Mouse (Mus musculus) brain, adult 2 months (tissue): ENCODE results near the gene Sipa1l1.
"Not testable (repeated sequence)": the region's sequence is repeated elsewhere in the genome, so short reads cannot be mapped to it uniquely, and the experiment has no call there.

Source experiments
- DNase-seq: peaks from one replicate; pipeline ENCODE4 v3.0.0; 2011; ENCODE audit warnings: low read depth, low spot score

Gene Sipa1l1

DNA sequence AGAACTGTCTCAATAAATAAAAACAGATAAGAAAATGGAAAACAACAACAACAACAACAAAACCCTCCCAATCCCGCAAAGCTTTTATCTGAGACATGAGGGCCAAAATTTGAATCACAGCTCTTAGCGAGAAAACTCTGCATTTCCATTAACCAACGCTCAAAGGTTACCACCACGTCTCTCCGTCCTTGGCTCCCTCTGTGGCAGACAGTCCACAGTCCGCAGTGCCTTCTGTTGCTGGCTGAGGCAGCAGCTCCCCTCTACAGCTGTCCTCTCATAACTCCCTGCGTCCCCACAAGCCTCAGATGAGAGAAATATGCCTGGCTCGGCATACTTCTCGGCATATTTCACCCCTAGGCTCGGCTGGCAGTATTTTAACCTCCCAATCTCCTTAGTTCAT, 306.9 kb downstream of the Sipa1l1 start:
- no peak for DNase-seq

DNA sequence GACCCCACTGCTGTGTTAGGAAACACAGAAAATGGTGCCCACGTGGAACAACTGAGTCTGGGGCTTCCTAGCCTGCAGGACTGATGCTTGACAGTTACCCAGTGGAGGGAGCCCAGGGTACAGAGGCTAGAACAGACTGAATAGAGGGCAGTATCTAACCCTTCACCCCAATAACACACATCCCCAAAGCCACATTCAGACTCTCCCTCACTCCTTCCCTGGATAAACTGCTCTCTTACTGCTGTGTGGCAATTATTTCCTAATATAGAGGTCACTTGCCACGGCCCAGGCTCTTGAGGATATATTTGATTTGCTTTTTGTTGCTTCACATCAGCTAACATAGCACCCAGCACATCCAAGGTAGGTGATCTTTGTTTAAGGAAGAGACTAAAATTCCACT, 307.5 kb downstream of the Sipa1l1 start:
- no peak for DNase-seq

GRCm38 (mm10) chr12:82477826-82478225, 308.7 kb downstream of the Sipa1l1 start:
- peak; percentile 80 for DNase-seq

DNA sequence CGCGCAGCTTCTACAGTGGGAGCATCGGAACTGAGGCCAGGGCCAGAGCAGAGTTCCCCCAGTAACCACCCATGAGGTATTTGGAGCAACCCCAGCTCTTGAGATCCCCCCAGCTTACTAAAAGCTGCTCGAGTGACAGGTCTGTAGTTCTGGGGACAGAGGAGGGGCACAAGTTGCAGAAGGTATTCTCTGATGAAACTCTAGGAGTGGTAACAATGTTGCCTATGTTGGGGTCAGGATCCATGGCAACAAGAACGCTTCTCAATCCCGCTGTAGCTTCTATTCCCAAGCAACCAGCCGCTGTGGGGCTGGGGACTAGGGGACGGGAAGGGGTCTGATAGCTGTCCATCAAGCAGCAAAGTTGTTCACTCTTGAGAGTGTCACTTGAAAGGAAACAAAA, 309.1 kb downstream of the Sipa1l1 start:
- no peak for DNase-seq

GRCm38 (mm10) chr12:82479393-82479792, 310.3 kb downstream of the Sipa1l1 start:
- peak; percentile 14 for DNase-seq

DNA sequence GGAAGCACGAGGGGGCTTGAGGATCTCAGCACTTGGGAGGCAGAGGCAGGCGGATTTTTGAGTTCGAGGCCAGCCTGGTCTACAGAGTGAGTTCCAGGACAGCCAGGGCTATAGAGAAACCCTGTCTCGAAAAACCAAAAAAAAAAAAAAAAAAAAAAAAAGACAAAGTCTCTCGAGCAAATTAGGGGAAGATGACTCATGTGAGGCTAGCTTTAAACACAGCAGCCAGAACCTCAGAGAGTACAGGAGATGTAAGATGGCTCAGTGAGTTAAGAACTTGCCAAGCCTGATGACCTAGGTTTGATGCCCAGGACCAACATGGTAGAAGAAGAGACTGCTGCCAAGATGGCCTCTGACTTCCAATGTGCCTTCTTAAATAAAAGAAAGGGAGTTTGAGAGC, 311.3 kb downstream of the Sipa1l1 start:
- peak; percentile 31 for DNase-seq

GRCm38 (mm10) chr12:82485466-82485865, 316.3 kb downstream of the Sipa1l1 start:
- peak; percentile 19 for DNase-seq

- peak; percentile 34 for DNase-seq
These were observed 317.9 kb downstream of the Sipa1l1 start for GRCm38 (mm10) chr12:82486829-82487560.

- DNase-seq = peak; percentile 75
These were observed 320.0 kb downstream of the Sipa1l1 start for GRCm38 (mm10) chr12:82489093-82489492.

GRCm38 (mm10) chr12:82489621-82490020, 320.5 kb downstream of the Sipa1l1 start:
- DNase-seq = no peak

GRCm38 (mm10) chr12:82492456-82492855, 323.3 kb downstream of the Sipa1l1 start:
- DNase-seq = no peak

DNA sequence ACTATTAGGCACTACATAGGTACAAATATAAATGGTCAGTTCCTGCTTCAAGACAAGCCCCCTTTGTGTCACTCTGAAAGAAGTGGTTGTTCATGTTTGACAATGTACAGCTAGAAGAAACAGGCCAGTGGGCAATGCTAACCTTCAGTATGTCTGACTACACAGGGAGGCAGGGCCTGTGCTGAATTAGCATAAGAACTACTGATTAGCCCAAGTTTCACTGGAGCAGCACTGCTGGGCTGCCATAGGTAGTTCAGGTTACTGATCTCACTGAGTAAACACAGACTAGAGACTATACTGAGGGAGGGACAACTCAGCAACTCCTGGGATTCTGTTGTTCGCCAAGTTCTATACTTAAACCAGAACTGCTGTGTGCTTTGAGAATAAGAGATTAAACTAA, 324.1 kb downstream of the Sipa1l1 start:
- not testable (repeated sequence) for DNase-seq

- no peak for DNase-seq
These were observed 326.8 kb downstream of the Sipa1l1 start for GRCm38 (mm10) chr12:82495936-82496335.

DNA sequence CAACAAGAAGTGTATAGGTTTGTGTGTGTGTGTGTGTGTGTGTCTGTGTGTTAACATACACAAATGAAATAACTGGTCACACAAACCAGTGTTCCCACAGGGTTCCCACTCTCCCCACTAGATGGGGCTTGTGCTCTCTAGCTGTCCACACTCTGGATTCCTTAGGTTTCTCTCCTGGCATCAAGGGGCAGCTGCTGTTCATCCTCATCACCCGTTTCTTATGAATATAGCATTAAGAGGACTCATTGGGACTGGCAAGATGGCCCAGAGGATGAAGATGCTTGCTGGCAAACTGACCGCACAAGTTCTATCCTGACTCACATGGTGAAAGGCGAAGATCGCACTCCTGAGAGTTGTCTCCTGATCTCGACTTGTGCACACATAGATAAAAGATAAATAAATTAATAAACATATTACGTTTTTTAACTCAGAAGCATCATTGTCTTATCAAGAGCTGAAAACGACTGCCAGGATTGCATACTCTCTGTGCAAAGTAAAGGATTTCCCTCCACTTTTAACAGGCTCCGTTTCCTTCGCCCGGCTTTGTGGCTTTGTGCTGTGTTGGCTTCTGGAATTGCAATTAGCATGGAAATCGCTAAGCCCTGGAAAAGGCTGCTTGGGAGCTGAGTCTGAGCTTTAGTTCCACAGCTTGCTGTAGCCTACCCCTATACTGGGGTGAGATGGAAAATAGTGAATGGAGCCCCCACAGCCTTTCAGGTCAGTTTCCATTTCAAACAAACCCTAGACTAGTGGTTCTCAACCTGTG, 328.9 kb downstream of the Sipa1l1 start:
- peak; percentile 79 for DNase-seq

GRCm38 (mm10) chr12:82498701-82499100, 329.6 kb downstream of the Sipa1l1 start:
- DNase-seq = no peak

GRCm38 (mm10) chr12:82499731-82500130, 330.6 kb downstream of the Sipa1l1 start:
- DNase-seq = no peak
